Comparison of ENCODE assay signal across 11 mouse cellular contexts in the genomic region with DNA sequence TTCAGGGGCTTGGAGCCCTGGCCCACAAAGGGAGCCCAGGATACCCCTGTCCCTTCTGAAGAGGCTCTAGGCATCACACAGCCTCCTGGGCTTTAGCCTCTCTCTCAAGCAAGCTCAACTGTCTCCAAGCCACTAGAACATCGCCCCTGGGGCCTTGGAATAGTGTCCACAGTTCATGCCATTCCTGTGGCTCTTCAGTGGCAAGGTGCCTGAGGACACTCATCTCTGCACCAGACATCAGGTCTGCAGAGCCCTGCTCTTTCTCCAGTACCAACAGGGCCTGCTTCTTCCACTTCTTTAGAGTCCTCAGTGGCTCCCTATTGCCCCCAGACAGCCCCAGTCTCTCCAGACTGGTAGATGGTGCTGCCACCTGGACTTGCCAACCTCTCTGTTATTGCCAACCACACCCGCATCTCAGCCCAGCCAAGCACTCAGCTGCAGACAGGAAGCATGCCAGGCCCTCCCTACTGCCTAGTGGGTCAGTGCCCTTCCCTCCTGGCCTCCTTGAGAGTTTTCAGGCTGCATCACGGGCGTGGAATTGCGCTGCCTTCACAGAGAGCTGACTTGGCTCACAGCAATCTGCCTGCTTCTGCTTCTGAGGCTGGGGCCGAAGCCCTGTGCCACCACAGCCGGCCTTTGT. TPM values are rescaled to one million over a fixed set of nuclear protein-coding genes. Genes with fewer than 3 reads are reported as not detected.
DNase-seq lines count a peak whose midpoint lies in the region; ATAC-seq and TF ChIP-seq lines count a peak whose summit lies in the region.
"Had no signal": no experiment of that assay in that cellular context is flagged by ENCODE, and none has a peak within 500 bp of the region (broad histone marks: within the 10 kb centered on the region; RNA-seq: fewer than 3 reads in every experiment).

No protein-coding gene starts in this region.

- no peak overlapping the region for H3K4me2 ChIP-seq in forebrain, postnatal 0 days (ENCODE audit: low read depth)
- peak overlapping the region; percentile 27 for H3K4me2 ChIP-seq in myocyte (ENCODE audit: low read depth)
- H3K4me2 ChIP-seq: liver, embryonic 15.5 days had no signal

- peaks cover 5% of the 10 kb centered on the region; the same call in 1 of the 2 replicates for H3K27me3 ChIP-seq in forebrain, embryonic 10.5 days (ENCODE audit: poor library complexity, severe bottlenecking)
- no peaks in the 10 kb centered on the region for H3K27me3 ChIP-seq in forebrain, postnatal 0 days (ENCODE audit: insufficient read depth, low read length)
- H3K27me3 ChIP-seq in myocyte (ENCODE audit: control insufficient read depth, insufficient read depth, insufficient read length): no peaks in the 10 kb centered on the region
- H3K27me3 ChIP-seq in hindbrain, embryonic 10.5 days (ENCODE audit: insufficient read depth, poor library complexity, severe bottlenecking): peaks cover 4% of the 10 kb centered on the region; the same call in 1 of the 2 replicates
- H3K27me3 ChIP-seq: liver, embryonic 15.5 days had no signal

- no peaks in the 10 kb centered on the region for H3K9me3 ChIP-seq in forebrain, embryonic 10.5 days
- H3K9me3 ChIP-seq in forebrain, postnatal 0 days (ENCODE audit: low read length): no peaks in the 10 kb centered on the region
- H3K9me3 ChIP-seq in hindbrain, embryonic 10.5 days: no peaks in the 10 kb centered on the region
- H3K9me3 ChIP-seq: liver, embryonic 15.5 days had no signal

- H3K4me3 ChIP-seq in forebrain, embryonic 10.5 days: no peak overlapping the region
- H3K4me3 ChIP-seq in forebrain, postnatal 0 days (ENCODE audit: low read depth, low read length): no peak overlapping the region
- H3K4me3 ChIP-seq in myocyte: no peak overlapping the region
- no peak overlapping the region for H3K4me3 ChIP-seq in hindbrain, embryonic 10.5 days
- H3K4me3 ChIP-seq: liver, embryonic 15.5 days had no signal

- H3K79me2 ChIP-seq in myocyte (ENCODE audit: control insufficient read depth, insufficient read depth): peaks cover 13% of the 10 kb centered on the region

- H3ac ChIP-seq in myocyte (ENCODE audit: control insufficient read depth, insufficient read length): no peak overlapping the region

- no peak for TF ChIP-seq CTCF in forebrain, postnatal 0 days (IDR thresholded peaks at IDR 0.05; ENCODE audit: low read depth)

- no peaks in the 10 kb centered on the region for H3K36me3 ChIP-seq in forebrain, embryonic 10.5 days (replicated peaks)
- H3K36me3 ChIP-seq in forebrain, postnatal 0 days (ENCODE audit: insufficient read depth): no peaks in the 10 kb centered on the region
- no peaks in the 10 kb centered on the region for H3K36me3 ChIP-seq in myocyte (ENCODE audit: control insufficient read depth, insufficient read depth)
- H3K36me3 ChIP-seq in hindbrain, embryonic 10.5 days: no peaks in the 10 kb centered on the region

- no peak for ATAC-seq in forebrain, postnatal 0 days

- H3K4me1 ChIP-seq in forebrain, embryonic 10.5 days: peaks cover 13% of the 10 kb centered on the region; the same call in 1 of the 2 replicates
- no peaks in the 10 kb centered on the region for H3K4me1 ChIP-seq in forebrain, postnatal 0 days (ENCODE audit: insufficient read depth)
- peaks cover 45% of the 10 kb centered on the region for H3K4me1 ChIP-seq in hindbrain, embryonic 10.5 days (replicated peaks)

- peak overlapping the region; percentile 21; the same call in 1 of the 2 replicates for H3K27ac ChIP-seq in forebrain, embryonic 10.5 days
- no peak overlapping the region for H3K27ac ChIP-seq in forebrain, postnatal 0 days (ENCODE audit: low read depth, low read length)
- H3K27ac ChIP-seq in hindbrain, embryonic 10.5 days: no peak overlapping the region
- H3K27ac ChIP-seq: liver, embryonic 15.5 days had no signal

- WGBS in forebrain, embryonic 10.5 days: 87% methylated on average over 7 of the region's 7 CpGs
- 81% methylated on average over 7 of the region's 7 CpGs for WGBS in forebrain, postnatal 0 days
- WGBS in hindbrain, embryonic 10.5 days: 84% methylated on average over 7 of the region's 7 CpGs

- no peak for DNase-seq in forebrain, embryonic 10.5 days (ENCODE audit: extremely low spot score, low spot score)
- DNase-seq in forebrain, postnatal 0 days: no peak
- DNase-seq in spleen, postnatal 36 days (ENCODE audit: low spot score in 2 of 2): peak; percentile 27 to 44
- no peak for DNase-seq in spleen, adult 12 weeks (ENCODE audit: low spot score)
- peak; percentile 42 for DNase-seq in heart, postnatal 4 days
- no peak for DNase-seq in hindbrain, embryonic 10.5 days (ENCODE audit: low spot score)
- no peak for DNase-seq in embryo, embryonic 11 days
- DNase-seq: right cerebral cortex, postnatal 25 days had no signal

- no peak overlapping the region for H3K9ac ChIP-seq in forebrain, postnatal 0 days
- H3K9ac ChIP-seq: liver, embryonic 15.5 days had no signal

- TF ChIP-seq POLR2A in myocyte (IDR thresholded peaks at IDR 0.05; ENCODE audit: insufficient read length, low read depth): no peak

TF ChIP-seq in myocyte, 11 proteins besides CTCF, POLR2A, EP300 and RAD21:
- no peak for TF ChIP-seq POLR2AphosphoS2 (IDR thresholded peaks at IDR 0.05; ENCODE audit: insufficient read length, low read depth)
- peak in 1 of 3 experiments; percentile 47 for TF ChIP-seq MYOD1 (IDR thresholded peaks at IDR 0.05; ENCODE audit: control insufficient read depth in 1 of 3, insufficient read length in 2 of 3, low read depth in 2 of 3)
- TF ChIP-seq CEBPB (IDR thresholded peaks at IDR 0.05; ENCODE audit: insufficient read depth, poor library complexity, severe bottlenecking): no peak
- peak in 1 of 3 experiments; percentile 47 for TF ChIP-seq MYOG (IDR thresholded peaks at IDR 0.05; ENCODE audit: control insufficient read depth in 1 of 3, insufficient read depth in 1 of 3, insufficient read length in 2 of 3, low read depth in 2 of 3)
TF ChIP-seq in myocyte: peak in this region for 2.

RNA-seq across cellular contexts. Expression of gene Il4ra, which starts 8.3 kb away (rescaled TPM):
- 2.9 and 4.0 TPM in 2 replicates for polyA plus RNA-seq in forebrain, embryonic 10.5 days (2016; fragmentation: Nextera tagmentation; extraction: Ambion mirVana)
- 6.0 and 6.9 TPM in 2 replicates for total RNA-seq in forebrain, postnatal 0 days (2014; rRNA removed)
- polyA plus RNA-seq in forebrain, postnatal 0 days (2015; fragmentation: Nextera tagmentation; extraction: Ambion mirVana): 3.3 and 4.1 TPM in 2 replicates
- total RNA-seq in heart, postnatal 4 days (2021): 10 to 100 TPM; 22.2 to 23.7 TPM
- 10.7 TPM for polyA plus RNA-seq in myocyte (2012; fragmentation: generic; extraction: Trizol)
- polyA plus RNA-seq in hindbrain, embryonic 10.5 days (2016; fragmentation: Nextera tagmentation; extraction: Ambion mirVana): 5.8 and 7.2 TPM in 2 replicates

RNA-seq across cellular contexts. Expression of gene Il21r, which starts 43.0 kb away (rescaled TPM):
- polyA plus RNA-seq in forebrain, embryonic 10.5 days (2016; fragmentation: Nextera tagmentation; extraction: Ambion mirVana): 0.25 and 0.42 TPM in 2 replicates
- 0.95 and 1.2 TPM in 2 replicates for total RNA-seq in forebrain, postnatal 0 days (2014; rRNA removed)
- 0.21 and 0.23 TPM in 2 replicates for polyA plus RNA-seq in forebrain, postnatal 0 days (2015; fragmentation: Nextera tagmentation; extraction: Ambion mirVana)
- under 1 TPM; 0.50 to 0.69 TPM for total RNA-seq in heart, postnatal 4 days (2021)
- polyA plus RNA-seq in myocyte (2012; fragmentation: generic; extraction: Trizol): 0.59 TPM
- polyA plus RNA-seq in hindbrain, embryonic 10.5 days (2016; fragmentation: Nextera tagmentation; extraction: Ambion mirVana): 0.41 and 0.49 TPM in 2 replicates
- polyA plus RNA-seq: heart, embryonic 14.5 days had no signal

Comparison
In these comparisons a context has a peak if more than half of its experiments do, and no peak if none do; other contexts are left out.
1. DNase-seq: peak in spleen, postnatal 36 days (2 of 2) and heart, postnatal 4 days (single experiment); none in forebrain, embryonic 10.5 days (single experiment), forebrain, postnatal 0 days (single experiment), spleen, adult 12 weeks (single experiment), hindbrain, embryonic 10.5 days (single experiment) and embryo, embryonic 11 days (single experiment).